Mouse (Mus musculus) neutrophil, adult 59 days (primary cell): ENCODE data around the gene Pon2. TPM values are rescaled to one million over a fixed set of nuclear protein-coding genes. Genes with fewer than 3 reads are reported as not detected.

Experiments
- total RNA-seq, 2 experiments: library from RNA; stranded (reverse); gene quantifications; 1 replicate in 1 of 2; 2 replicates in 1 of 2; pipeline ENCODE4 v1.2.4; 2023

The Pon2 gene
- 10 to 100 TPM; 24.5 to 26.0 TPM for total RNA-seq

DNA sequence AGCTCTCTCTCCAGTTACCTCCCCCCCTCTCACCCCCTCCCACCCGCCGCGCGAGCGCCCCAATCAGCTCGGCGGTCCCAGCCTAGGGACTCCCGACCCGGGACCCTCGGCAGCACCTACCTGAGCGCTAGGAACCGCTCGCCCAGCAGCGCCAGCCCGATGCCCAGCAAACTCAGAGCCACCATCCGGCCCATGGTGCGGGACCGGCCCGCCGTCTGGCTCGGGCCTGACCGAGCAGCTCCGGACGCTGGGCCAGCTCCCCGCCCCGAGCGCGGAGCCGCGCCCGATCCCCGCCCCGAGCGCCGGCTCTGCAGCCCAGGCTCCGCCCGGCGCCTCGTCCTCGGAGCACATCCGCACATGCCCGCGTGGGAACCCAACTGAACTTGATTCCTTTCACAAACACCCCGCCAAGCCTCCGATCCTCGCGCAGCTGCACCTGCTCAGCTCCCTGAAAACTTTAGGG is at the start of gene Pon2:
TSS of gene Pon2 (minus strand) at position 364 of the 463 bp plus-strand sequence.

DNA sequence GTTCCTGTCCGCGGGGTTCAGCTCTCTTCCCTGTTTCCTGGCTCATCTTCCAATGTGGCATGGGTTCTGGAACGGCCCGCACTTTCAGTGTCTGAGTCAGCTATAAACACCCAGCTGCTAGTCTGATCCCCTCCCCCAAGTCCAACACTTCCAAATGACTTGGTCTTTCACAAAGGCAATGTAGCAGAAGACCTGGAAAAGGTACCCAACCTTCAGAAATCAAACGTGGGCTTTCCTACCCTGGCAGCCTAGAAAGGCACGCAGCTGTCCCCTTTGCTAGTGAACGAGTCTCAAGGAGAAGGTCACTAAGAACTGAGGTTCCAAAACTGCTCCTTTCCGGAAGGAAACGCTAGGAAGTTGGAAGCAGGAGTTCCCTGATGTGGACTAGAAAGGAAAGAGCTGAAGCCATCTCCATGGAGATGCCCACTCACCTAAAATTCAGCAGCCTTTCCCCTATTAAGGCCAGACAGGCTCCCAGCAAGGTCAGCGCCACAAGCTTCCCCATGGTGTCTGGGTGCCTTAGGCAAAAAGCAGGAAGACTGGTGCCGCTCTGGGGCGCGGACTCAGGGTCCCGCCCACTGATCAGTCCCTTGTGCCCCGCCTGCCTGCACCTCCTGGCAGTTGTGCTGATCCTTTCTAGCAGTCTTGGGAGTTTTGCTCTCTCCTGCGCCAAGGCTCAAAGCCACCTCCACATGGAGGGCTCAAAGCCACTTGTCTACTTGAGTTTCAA is 42.4 kb downstream of the Pon2 start, which contains the start of gene Pon3:
TSS of gene Pon3 (minus strand) at position 565 of the 730 bp plus-strand sequence.

Other genes with a start within 250 kb of the Pon2 start
- not detected for gene Pon1, start 104.5 kb downstream of the Pon2 start, total RNA-seq
- gene Pon3, start 42.2 kb downstream of the Pon2 start, total RNA-seq, result 1 to 10 TPM; 4.6 to 6.7 TPM
- under 1 TPM in 1 of 2 experiments, not detected in 1; 0.13 TPM for gene Asb4, start 84.9 kb upstream of the Pon2 start, total RNA-seq
- under 1 TPM; 0.09 to 0.71 TPM for gene Pdk4, start 197.9 kb upstream of the Pon2 start, total RNA-seq